Mouse (Mus musculus) forebrain, postnatal 0 days (tissue): Measurements from ENCODE around the gene Lrrc36. TPM values are rescaled to one million over a fixed set of nuclear protein-coding genes. Genes with fewer than 3 reads are reported as not detected.

ENCODE experiments used
- ATAC-seq: fragments of 200-750 bp; cut with Nextera tagmentation; 2 replicates; pipeline ENCODE4 v1.8.0; 2017; ENCODE audit warnings: mild to moderate bottlenecking, moderate library complexity
- DNase-seq: peaks from one replicate; pipeline ENCODE4 v3.0.0-alpha.2; 2015
- H3K27ac ChIP-seq: fragments of 300-500 bp; sonication (generic); 2 replicates; pipeline ENCODE4 v1.5.1; 2014; ENCODE audit warnings: low read depth, mild to moderate bottlenecking, antibody characterized with exemption, low read length, moderate library complexity, mixed read lengths
- H3K27me3 ChIP-seq: fragments of 300-500 bp; sonication (generic); 2 replicates; pipeline ENCODE4 v1.6.1; 2014; ENCODE audit warnings: mild to moderate bottlenecking, low read length, mixed read lengths; ENCODE audit not compliant: insufficient read depth
- H3K36me3 ChIP-seq: fragments of 300-500 bp; sonication (generic); 2 replicates; pipeline ENCODE4 v1.6.1; 2014; ENCODE audit warnings: mild to moderate bottlenecking, moderate library complexity; ENCODE audit not compliant: insufficient read depth
- H3K4me1 ChIP-seq: fragments of 300-500 bp; sonication (generic); 2 replicates; pipeline ENCODE4 v1.6.1; 2014; ENCODE audit warnings: antibody characterized with exemption; ENCODE audit not compliant: insufficient read depth
- H3K4me2 ChIP-seq: fragments of 300-500 bp; sonication (generic); 2 replicates; pipeline ENCODE4 v1.6.1; 2014; ENCODE audit warnings: low read depth, mild to moderate bottlenecking, moderate library complexity
- H3K4me3 ChIP-seq: fragments of 300-500 bp; sonication (generic); 2 replicates; pipeline ENCODE4 v1.5.1; 2014; ENCODE audit warnings: low read depth, low read length, mixed read lengths
- H3K9ac ChIP-seq: fragments of 300-500 bp; sonication (generic); 2 replicates; pipeline ENCODE4 v1.6.1; 2014; ENCODE audit warnings: mild to moderate bottlenecking
- H3K9me3 ChIP-seq: fragments of 300-500 bp; sonication (generic); 2 replicates; pipeline ENCODE4 v1.6.1; 2016; ENCODE audit warnings: low read length
- CTCF ChIP-seq: sonication (generic); IDR thresholded peaks from 2 replicates; pipeline ENCODE4 v1.5.1; 2016; ENCODE audit warnings: antibody characterized with exemption, control low read depth, low read depth
- WGBS: fragments of 180-500 bp; shearing (Covaris S2); extraction: QIAGEN DNeasy Blood & Tissue Kit; methylation state at CpG from one replicate; pipeline ENCODE4 v1.1.7; 2014; 5-methylcytosine and 5-hydroxymethylcytosine counted together
- polyA plus RNA-seq: library from polyadenylated mRNA; unstranded; fragments of >200 nt; fragmentation: Nextera tagmentation; extraction: Ambion mirVana; gene quantifications from 2 replicates; pipeline ENCODE4 v1.2.1, GENCODE M21; 2015
- total RNA-seq: library from RNA; depleted of rRNA; stranded (reverse); fragments of >200 nt; gene quantifications from 2 replicates; pipeline ENCODE4 v1.2.3, GENCODE M21; 2014

Lrrc36 gene
- total and polyA plus RNA-seq, 2 experiments from 2014 or later = 1.1 to 1.7 TPM

DNA sequence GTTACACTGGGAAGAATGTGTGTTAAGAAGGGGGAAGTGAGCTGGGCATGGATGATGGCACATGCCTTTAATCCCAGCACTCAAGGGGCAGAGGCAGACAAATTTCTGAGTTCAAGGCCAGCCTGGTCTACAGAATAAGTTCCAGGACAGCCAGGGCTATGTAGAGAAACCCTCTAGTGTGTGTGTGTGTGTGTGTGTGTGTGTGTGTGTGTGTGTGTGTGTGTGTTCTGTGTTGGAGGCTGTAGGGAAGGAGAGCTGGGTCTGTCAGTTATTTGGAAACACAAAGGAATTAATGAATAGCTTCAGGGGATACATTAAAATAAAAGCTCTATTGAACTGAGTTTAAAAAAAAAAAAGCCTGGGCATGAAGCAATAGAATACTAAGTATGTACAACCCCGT lies 37.6 kb downstream of the Lrrc36 start:
- no peaks in the 10 kb centered on the region for H3K36me3 ChIP-seq
- no peaks in the 10 kb centered on the region for H3K9me3 ChIP-seq
- H3K27me3 ChIP-seq = no peaks in the 10 kb centered on the region
- H3K27ac ChIP-seq = no peak overlapping the region
- DNase-seq = no peak
- no peak overlapping the region for H3K4me2 ChIP-seq
- ATAC-seq = no peak
- H3K4me3 ChIP-seq = no peak overlapping the region
- H3K4me1 ChIP-seq = peaks cover 2% of the 10 kb centered on the region
- 18% methylated on average over 1 of the region's 1 CpGs for WGBS
- no peak overlapping the region for H3K9ac ChIP-seq
- TF ChIP-seq CTCF = no peak

- no peak for TF ChIP-seq CTCF
- Histone ChIP-seq H3K36me3 (no peaks in the 10 kb centered on the region), H3K9ac (no peak overlapping the region), H3K4me3 (no peak overlapping the region), H3K4me1 (no peaks in the 10 kb centered on the region), H3K27me3 (no peaks in the 10 kb centered on the region), H3K4me2 (no peak overlapping the region), H3K27ac (no peak overlapping the region), H3K9me3 (no peaks in the 10 kb centered on the region)
- 37% methylated on average over 15 of the region's 15 CpGs for WGBS
- DNase-seq (no peak), ATAC-seq (no peak)
Measured at GRCm38 (mm10) chr8:105451903-105452603, 38.7 kb downstream of the Lrrc36 start.

DNA sequence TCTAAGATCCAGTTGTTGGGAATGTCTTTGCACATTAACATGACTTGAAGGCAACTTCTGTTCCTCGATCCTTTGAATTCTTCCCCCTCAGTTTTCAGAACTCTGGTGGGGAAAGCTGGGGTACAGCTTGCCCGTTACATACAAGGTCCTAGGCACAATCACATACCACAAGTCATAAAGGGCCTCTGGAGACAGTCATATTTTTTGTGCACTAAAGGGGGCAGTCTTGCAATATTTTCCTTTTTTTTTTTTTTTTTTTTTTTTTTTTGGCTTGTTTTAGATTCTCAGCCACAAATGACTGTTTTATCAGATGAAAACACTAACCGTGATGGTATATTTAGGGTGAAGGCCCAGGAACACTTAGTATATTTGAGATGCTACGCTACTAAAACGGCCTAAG lies 39.9 kb downstream of the Lrrc36 start:
- Histone ChIP-seq H3K27ac (no peak overlapping the region), H3K4me3 (no peak overlapping the region), H3K4me2 (no peak overlapping the region), H3K4me1 (no peaks in the 10 kb centered on the region), H3K9ac (no peak overlapping the region), H3K36me3 (no peaks in the 10 kb centered on the region), H3K9me3 (no peaks in the 10 kb centered on the region), H3K27me3 (no peaks in the 10 kb centered on the region)
- ATAC-seq (no peak), DNase-seq (no peak)
- WGBS = 81% methylated on average over 5 of the region's 5 CpGs
- peak; percentile 32 for TF ChIP-seq CTCF

DNA sequence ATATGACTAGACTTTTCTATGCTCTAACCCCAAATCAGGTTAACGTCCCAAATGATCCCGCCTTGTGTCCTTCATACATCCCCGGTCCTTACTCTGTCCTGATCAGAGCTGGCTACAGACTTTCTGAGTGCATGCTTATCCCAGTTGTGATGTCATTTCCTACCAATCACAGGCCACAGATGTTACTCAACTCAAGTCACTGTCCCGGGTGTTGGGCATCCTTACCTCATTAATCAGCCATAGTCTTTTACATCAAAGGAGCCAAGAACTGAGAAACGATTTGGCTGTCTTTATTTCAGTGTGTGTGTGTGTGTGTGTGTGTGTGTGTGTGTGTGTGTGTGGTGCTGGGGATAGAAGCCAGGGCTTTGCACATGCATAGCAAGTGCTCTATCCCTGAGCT lies 40.7 kb downstream of the Lrrc36 start:
- WGBS = 67% methylated on average over 5 of the region's 5 CpGs
- ATAC-seq = no peak

DNA sequence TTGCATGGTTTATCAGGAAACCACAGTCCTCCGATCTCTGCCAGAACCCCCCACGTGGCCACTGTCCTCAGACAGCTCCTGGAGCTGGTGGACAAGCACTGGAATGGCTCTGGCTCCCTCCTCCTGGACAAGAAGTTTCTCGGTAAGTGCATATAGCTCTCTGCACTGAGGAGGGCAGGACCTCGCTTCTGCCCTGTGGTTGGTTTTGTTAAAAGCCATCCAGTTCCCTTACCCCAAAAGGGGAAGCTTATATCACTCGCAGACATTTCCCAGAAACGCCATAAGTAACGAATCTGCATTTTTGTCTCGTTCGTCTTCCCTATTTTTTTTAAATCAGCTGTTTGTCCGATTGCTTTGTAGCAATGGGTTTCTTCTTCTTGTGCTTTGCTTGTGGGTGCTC lies 41.8 kb downstream of the Lrrc36 start:
- 62% methylated on average over 10 of the region's 10 CpGs for WGBS
- no peak overlapping the region for H3K4me2 ChIP-seq
- no peaks in the 10 kb centered on the region for H3K9me3 ChIP-seq
- H3K27ac ChIP-seq = no peak overlapping the region
- no peak for DNase-seq
- no peak for TF ChIP-seq CTCF
- no peaks in the 10 kb centered on the region for H3K36me3 ChIP-seq
- no peak overlapping the region for H3K4me3 ChIP-seq
- no peak for ATAC-seq
- no peaks in the 10 kb centered on the region for H3K4me1 ChIP-seq
- H3K27me3 ChIP-seq = no peaks in the 10 kb centered on the region
- no peak overlapping the region for H3K9ac ChIP-seq

More for the DNA sequence above, 40.7 kb downstream of the Lrrc36 start:
- Histone ChIP-seq H3K4me1 (no peaks in the 10 kb centered on the region), H3K4me3 (no peak overlapping the region), H3K27ac (no peak overlapping the region), H3K27me3 (no peaks in the 10 kb centered on the region), H3K9me3 (no peaks in the 10 kb centered on the region), H3K4me2 (no peak overlapping the region), H3K9ac (no peak overlapping the region), H3K36me3 (no peaks in the 10 kb centered on the region)
- TF ChIP-seq CTCF = no peak
- DNase-seq = no peak

- DNase-seq = no peak
- Histone ChIP-seq H3K27me3 (no peaks in the 10 kb centered on the region), H3K4me1 (no peaks in the 10 kb centered on the region), H3K27ac (no peak overlapping the region), H3K4me2 (no peak overlapping the region), H3K4me3 (no peak overlapping the region), H3K9ac (no peak overlapping the region), H3K9me3 (no peaks in the 10 kb centered on the region), H3K36me3 (no peaks in the 10 kb centered on the region)
- 74% methylated on average over 13 of the region's 13 CpGs for WGBS
- no peak for ATAC-seq
- TF ChIP-seq CTCF = no peak
Measured at GRCm38 (mm10) chr8:105461085-105461803, 47.9 kb downstream of the Lrrc36 start.

- Histone ChIP-seq H3K4me3 (no peak overlapping the region), H3K36me3 (peaks cover 3% of the 10 kb centered on the region; the same call in 1 of the 2 replicates), H3K4me1 (peaks cover 11% of the 10 kb centered on the region; the same call in 1 of the 2 replicates), H3K27me3 (no peaks in the 10 kb centered on the region), H3K27ac (no peak overlapping the region), H3K9me3 (no peaks in the 10 kb centered on the region), H3K4me2 (no peak overlapping the region), H3K9ac (no peak overlapping the region)
- TF ChIP-seq CTCF = no peak
- no peak for DNase-seq
- 71% methylated on average over 7 of the region's 7 CpGs for WGBS
- ATAC-seq = no peak
Measured at GRCm38 (mm10) chr8:105464595-105464994, 51.2 kb downstream of the Lrrc36 start.
